Mouse (Mus musculus) bone marrow macrophage, adult 2 months (primary cell): Measurements from ENCODE around the gene Ppfia4. TPM values are rescaled to one million over a fixed set of nuclear protein-coding genes. Genes with fewer than 3 reads are reported as not detected.
A peak's percentile ranks its signal among the peaks of the same experiment; 100 is the strongest.

ENCODE experiments used
- H3K27ac ChIP-seq: 2 replicates; pipeline ENCODE4 v1.5.1; 2012; ENCODE audit warnings: low read depth, low read length; ENCODE audit not compliant: insufficient read depth
- H3K4me1 ChIP-seq: 2 replicates; pipeline ENCODE4 v1.6.1; 2012; ENCODE audit warnings: low read length; ENCODE audit not compliant: control insufficient read depth, insufficient read depth
- H3K4me3 ChIP-seq: 2 replicates; pipeline ENCODE4 v1.5.1; 2012; ENCODE audit warnings: mild to moderate bottlenecking, low read length, moderate library complexity; ENCODE audit not compliant: insufficient read depth
- CTCF ChIP-seq: IDR thresholded peaks from 2 replicates; pipeline ENCODE4 v1.5.1; 2012; ENCODE audit warnings: low read depth, mild to moderate bottlenecking, low read length, moderate library complexity
- POLR2A ChIP-seq: IDR thresholded peaks from 2 replicates; pipeline ENCODE4 v1.6.1; 2012; ENCODE audit warnings: mild to moderate bottlenecking, low read depth, low read length, borderline replicate concordance
- polyA plus RNA-seq: library from polyadenylated mRNA; stranded (reverse); fragments of >200 nt; gene quantifications from 2 replicates; pipeline ENCODE4 v1.2.4, GENCODE M21; 2012; ENCODE audit not compliant: missing spikeins, insufficient read depth, insufficient read length

Gene Ppfia4
- polyA plus RNA-seq, 1 experiment = 32.9 TPM

GRCm38 (mm10) chr1:134326841-134327346 is 5.8 kb downstream of the Ppfia4 start:
- H3K27ac ChIP-seq = no peak overlapping the region
- no peaks in the 10 kb centered on the region for H3K4me1 ChIP-seq
- no peak overlapping the region for H3K4me3 ChIP-seq
- no peak for TF ChIP-seq CTCF
- TF ChIP-seq POLR2A = no peak

GRCm38 (mm10) chr1:134322591-134322990 is 10.1 kb downstream of the Ppfia4 start:
- no peaks in the 10 kb centered on the region for H3K4me1 ChIP-seq
- H3K27ac ChIP-seq = no peak overlapping the region
- no peak for TF ChIP-seq POLR2A
- TF ChIP-seq CTCF = peak; percentile 30; the same call in 1 of the 2 replicates
- no peak overlapping the region for H3K4me3 ChIP-seq

- Histone ChIP-seq H3K4me3 (no peak overlapping the region), H3K27ac (no peak overlapping the region), H3K4me1 (no peaks in the 10 kb centered on the region)
- TF ChIP-seq CTCF (no peak), POLR2A (no peak)
Measured at GRCm38 (mm10) chr1:134320691-134321301, 11.9 kb downstream of the Ppfia4 start.

- no peak overlapping the region for H3K4me3 ChIP-seq
- peaks cover 5% of the 10 kb centered on the region; the same call in 1 of the 2 replicates for H3K4me1 ChIP-seq
- no peak overlapping the region for H3K27ac ChIP-seq
- TF ChIP-seq CTCF (no peak), POLR2A (no peak)
Measured at GRCm38 (mm10) chr1:134318261-134318660, 14.5 kb downstream of the Ppfia4 start.

GRCm38 (mm10) chr1:134316361-134316760 is 16.4 kb downstream of the Ppfia4 start:
- H3K4me1 ChIP-seq = peaks cover 5% of the 10 kb centered on the region; the same call in 1 of the 2 replicates
- no peak overlapping the region for H3K4me3 ChIP-seq
- no peak overlapping the region for H3K27ac ChIP-seq
- TF ChIP-seq POLR2A (no peak), CTCF (no peak)

GRCm38 (mm10) chr1:134315181-134315580 is 17.5 kb downstream of the Ppfia4 start:
- no peak overlapping the region for H3K27ac ChIP-seq
- H3K4me1 ChIP-seq = peaks cover 9% of the 10 kb centered on the region
- H3K4me3 ChIP-seq = no peak overlapping the region
- TF ChIP-seq POLR2A (no peak), CTCF (no peak)

- H3K4me1 ChIP-seq = peaks cover 12% of the 10 kb centered on the region
- TF ChIP-seq CTCF = no peak
- TF ChIP-seq POLR2A = no peak
- no peak overlapping the region for H3K27ac ChIP-seq
- no peak overlapping the region for H3K4me3 ChIP-seq
Measured at GRCm38 (mm10) chr1:134311760-134312159, 21.0 kb downstream of the Ppfia4 start.

- TF ChIP-seq POLR2A = no peak
- TF ChIP-seq CTCF = no peak
- Histone ChIP-seq H3K4me1 (peaks cover 12% of the 10 kb centered on the region), H3K4me3 (no peak overlapping the region), H3K27ac (no peak overlapping the region)
Measured at GRCm38 (mm10) chr1:134310729-134311128, 22.0 kb downstream of the Ppfia4 start.

- H3K27ac ChIP-seq = no peak overlapping the region
- H3K4me3 ChIP-seq = no peak overlapping the region
- no peak for TF ChIP-seq POLR2A
- TF ChIP-seq CTCF = no peak
- peaks cover 13% of the 10 kb centered on the region for H3K4me1 ChIP-seq
Measured at GRCm38 (mm10) chr1:134310291-134310690, 22.4 kb downstream of the Ppfia4 start.

- TF ChIP-seq CTCF (no peak), POLR2A (no peak)
- Histone ChIP-seq H3K27ac (no peak overlapping the region), H3K4me1 (peaks cover 34% of the 10 kb centered on the region), H3K4me3 (no peak overlapping the region)
Measured at GRCm38 (mm10) chr1:134307409-134307808, 25.3 kb downstream of the Ppfia4 start.
